ENCODE assay signal across 8 mouse cellular contexts in genomic region chr8:120634329-120634839, GRCm38 (mm10). TPM values are rescaled to one million over a fixed set of nuclear protein-coding genes. Genes with fewer than 3 reads are reported as not detected.
DNase-seq lines count a peak whose midpoint lies in the region; ATAC-seq and TF ChIP-seq lines count a peak whose summit lies in the region.

No protein-coding gene starts in this region.

- H3K9me3 ChIP-seq in intestine, embryonic 16.5 days (ENCODE audit: control insufficient read depth, low read length): 0 out of 2 replicates have a peak, but pooled peaks cover 4% of the 10 kb centered on the region
- H3K9me3 ChIP-seq in liver, embryonic 11.5 days (ENCODE audit: control insufficient read depth, low read length): peaks cover 2% of the 10 kb centered on the region; the same call in 1 of the 2 replicates
- no peaks in the 10 kb centered on the region for H3K9me3 ChIP-seq in stomach, embryonic 15.5 days

- intact Hi-C loops in left cerebral cortex, adult 2 months (cut with DNase I): no loop called here
- intact Hi-C loops in left cerebral cortex, postnatal 4 days (cut with DNase I): no loop called here

- peak overlapping the region; percentile 100 for H3K4me2 ChIP-seq in intestine, embryonic 16.5 days (ENCODE audit: low read depth, low read length)
- peak overlapping the region; percentile 99 for H3K4me2 ChIP-seq in liver, embryonic 11.5 days
- H3K4me2 ChIP-seq in myocyte (ENCODE audit: low read depth): peak overlapping the region; percentile 81
- H3K4me2 ChIP-seq in stomach, embryonic 15.5 days: peak overlapping the region; percentile 98

- H3K79me2 ChIP-seq in myocyte (ENCODE audit: control insufficient read depth, insufficient read depth): no peaks in the 10 kb centered on the region

- H3K9ac ChIP-seq in intestine, embryonic 16.5 days (ENCODE audit: low read depth, low read length): peak overlapping the region; percentile 72
- peak overlapping the region; percentile 50 for H3K9ac ChIP-seq in liver, embryonic 11.5 days (ENCODE audit: low read depth, low read length)
- H3K9ac ChIP-seq in stomach, embryonic 15.5 days: peak overlapping the region; percentile 47

- peaks cover 5% of the 10 kb centered on the region; the same call in 1 of the 2 replicates for H3K27me3 ChIP-seq in intestine, embryonic 16.5 days (replicated peaks; ENCODE audit: control insufficient read depth, insufficient read depth, low read length)
- H3K27me3 ChIP-seq in liver, embryonic 11.5 days (replicated peaks; ENCODE audit: control insufficient read depth, insufficient read depth, low read length): peaks cover 49% of the 10 kb centered on the region
- H3K27me3 ChIP-seq in myocyte (ENCODE audit: control insufficient read depth, insufficient read depth, insufficient read length): no peaks in the 10 kb centered on the region
- H3K27me3 ChIP-seq in stomach, embryonic 15.5 days (replicated peaks): 0 out of 2 replicates have a peak, but pooled peaks cover 2% of the 10 kb centered on the region

- peak; percentile 39 for TF ChIP-seq POLR2A in myocyte (IDR thresholded peaks at IDR 0.05; ENCODE audit: insufficient read length, low read depth)

- peak overlapping the region; percentile 44; the same call in 1 of the 2 replicates for H3K27ac ChIP-seq in left cerebral cortex, adult 2 months
- no peak overlapping the region for H3K27ac ChIP-seq in intestine, embryonic 16.5 days (ENCODE audit: low read length)
- H3K27ac ChIP-seq in liver, embryonic 11.5 days (ENCODE audit: low read depth, low read length): no peak overlapping the region
- H3K27ac ChIP-seq in stomach, embryonic 15.5 days: no peak overlapping the region

- peak; percentile 82 for ATAC-seq in intestine, embryonic 16.5 days
- peak; percentile 73 for ATAC-seq in liver, embryonic 11.5 days (replicated peaks; ENCODE audit: low FRiP score)
- peak; percentile 76 for ATAC-seq in stomach, embryonic 15.5 days (ENCODE audit: insufficient read depth, low FRiP score, low read depth)

- no peak for TF ChIP-seq CTCF in left cerebral cortex, adult 2 months (IDR thresholded peaks at IDR 0.05)

- DNase-seq in left cerebral cortex, adult 2 months (ENCODE audit: extremely low spot score in 1 of 2, low spot score in 2 of 2): peak; percentile 45 to 54
- no peak for DNase-seq in left cerebral cortex, postnatal 4 days
- peak; percentile 34 to 46 for DNase-seq in cerebellum, postnatal 14 days
- DNase-seq in gastrocnemius, postnatal 4 days (ENCODE audit: low spot score in 2 of 2): peak; percentile 43 to 44
- DNase-seq in liver, embryonic 11.5 days (ENCODE audit: low spot score): peak; percentile 63

- H3K36me3 ChIP-seq in intestine, embryonic 16.5 days (ENCODE audit: control insufficient read depth, insufficient read depth, low read length): no peaks in the 10 kb centered on the region
- H3K36me3 ChIP-seq in liver, embryonic 11.5 days (ENCODE audit: control insufficient read depth, insufficient read depth, low read length): no peaks in the 10 kb centered on the region
- no peaks in the 10 kb centered on the region for H3K36me3 ChIP-seq in myocyte (ENCODE audit: control insufficient read depth, insufficient read depth)
- H3K36me3 ChIP-seq in stomach, embryonic 15.5 days: no peaks in the 10 kb centered on the region

- WGBS in intestine, embryonic 16.5 days: under 1% methylated on average over 37 of the region's 42 CpGs
- WGBS in liver, embryonic 11.5 days: under 1% methylated on average over 41 of the region's 42 CpGs
- under 1% methylated on average over 41 of the region's 42 CpGs for WGBS in stomach, embryonic 15.5 days

- H3ac ChIP-seq in myocyte (ENCODE audit: control insufficient read depth, insufficient read length): no peak overlapping the region

- peaks cover 8% of the 10 kb centered on the region for H3K4me1 ChIP-seq in intestine, embryonic 16.5 days (ENCODE audit: control insufficient read depth, insufficient read depth, low read length)
- H3K4me1 ChIP-seq in liver, embryonic 11.5 days (replicated peaks; ENCODE audit: control insufficient read depth, insufficient read depth, low read length): peaks cover 8% of the 10 kb centered on the region
- H3K4me1 ChIP-seq in stomach, embryonic 15.5 days: peaks cover 7% of the 10 kb centered on the region

- H3K4me3 ChIP-seq in left cerebral cortex, adult 2 months: peak overlapping the region; percentile 64
- peak overlapping the region; percentile 71 for H3K4me3 ChIP-seq in intestine, embryonic 16.5 days (ENCODE audit: low read length)
- H3K4me3 ChIP-seq in liver, embryonic 11.5 days (ENCODE audit: low read depth, low read length): peak overlapping the region; percentile 56
- peak overlapping the region; percentile 5 for H3K4me3 ChIP-seq in myocyte
- H3K4me3 ChIP-seq in stomach, embryonic 15.5 days (replicated peaks): peak overlapping the region; percentile 58

TF ChIP-seq in myocyte, 11 proteins besides CTCF, POLR2A, EP300 and RAD21:
- TF ChIP-seq MAX (IDR thresholded peaks at IDR 0.05; ENCODE audit: low read depth) (no peak), USF1 (IDR thresholded peaks at IDR 0.05; ENCODE audit: low read depth) (peak; percentile 52), POLR2AphosphoS2 (IDR thresholded peaks at IDR 0.05; ENCODE audit: insufficient read length, low read depth) (no peak), MYOD1 (IDR thresholded peaks at IDR 0.05; ENCODE audit: control insufficient read depth in 1 of 3, insufficient read length in 2 of 3, low read depth in 2 of 3) (peak in 1 of 3 experiments; percentile 12), SRF (IDR thresholded peaks at IDR 0.05; ENCODE audit: control insufficient read depth, insufficient read length, low read depth) (no peak), REST (IDR thresholded peaks at IDR 0.05; ENCODE audit: insufficient read depth, insufficient read length) (no peak), E2F4 (IDR thresholded peaks at IDR 0.05; ENCODE audit: insufficient read depth) (no peak), TCF3 (IDR thresholded peaks at IDR 0.05; ENCODE audit: insufficient read length, low read depth) (no peak), TCF12 (IDR thresholded peaks at IDR 0.05; ENCODE audit: insufficient read depth, poor library complexity, severe bottlenecking) (no peak)

RNA-seq across cellular contexts. Expression of gene 1190005I06Rik, which starts 13.0 kb away (rescaled TPM):
- total RNA-seq in left cerebral cortex, adult 2 months (2021): 10 to 100 TPM; 11.3 to 11.5 TPM
- total RNA-seq in left cerebral cortex, postnatal 4 days (2021): 10 to 100 TPM in 1 of 2 experiments, 1 to 10 TPM in 1; 6.2 to 10.3 TPM
- total RNA-seq in gastrocnemius, postnatal 4 days (2021): 1 to 10 TPM; 1.4 to 3.1 TPM
- 1.8 and 1.9 TPM in 2 replicates for polyA plus RNA-seq in intestine, embryonic 16.5 days (2015; fragmentation: Nextera tagmentation; extraction: Ambion mirVana)
- polyA plus RNA-seq in liver, embryonic 11.5 days (2014; fragmentation: Nextera tagmentation; extraction: Ambion mirVana): 1.6 and 4.1 TPM in 2 replicates
- polyA plus RNA-seq in myocyte (2012; fragmentation: generic; extraction: Trizol): 4.9 TPM
- 2.4 and 3.8 TPM in 2 replicates for polyA plus RNA-seq in stomach, embryonic 15.5 days (2015; fragmentation: Nextera tagmentation; extraction: Ambion mirVana)

RNA-seq across cellular contexts. Expression of gene Gm27021, which starts 33.5 kb away (rescaled TPM):
- 1 to 10 TPM in 1 of 2 experiments, not detected in 1; 1.5 TPM for total RNA-seq in left cerebral cortex, adult 2 months (2021)
- 1 to 10 TPM in 1 of 2 experiments, under 1 TPM in 1; 0.66 to 1.6 TPM for total RNA-seq in left cerebral cortex, postnatal 4 days (2021)
- not detected for total RNA-seq in gastrocnemius, postnatal 4 days (2021)
- polyA plus RNA-seq in intestine, embryonic 16.5 days (2015; fragmentation: Nextera tagmentation; extraction: Ambion mirVana): 1.5 TPM in 2 replicates
- 0.69 and 2.4 TPM in 2 replicates for polyA plus RNA-seq in liver, embryonic 11.5 days (2014; fragmentation: Nextera tagmentation; extraction: Ambion mirVana)
- 1.9 TPM for polyA plus RNA-seq in myocyte (2012; fragmentation: generic; extraction: Trizol)
- 2.0 and 3.0 TPM in 2 replicates for polyA plus RNA-seq in stomach, embryonic 15.5 days (2015; fragmentation: Nextera tagmentation; extraction: Ambion mirVana)

RNA-seq across cellular contexts. Expression of gene Cox4i1, which starts 33.6 kb away (rescaled TPM):
- 1,000 to 10,000 TPM; 1,050 to 1,086 TPM for total RNA-seq in left cerebral cortex, adult 2 months (2021)
- 100 to 1,000 TPM; 723 to 731 TPM for total RNA-seq in left cerebral cortex, postnatal 4 days (2021)
- total RNA-seq in gastrocnemius, postnatal 4 days (2021): 1,000 to 10,000 TPM; 1,319 to 1,394 TPM
- polyA plus RNA-seq in intestine, embryonic 16.5 days (2015; fragmentation: Nextera tagmentation; extraction: Ambion mirVana): 1,710 and 1,737 TPM in 2 replicates
- polyA plus RNA-seq in liver, embryonic 11.5 days (2014; fragmentation: Nextera tagmentation; extraction: Ambion mirVana): 1,052 and 1,118 TPM in 2 replicates
- 1,903 TPM for polyA plus RNA-seq in myocyte (2012; fragmentation: generic; extraction: Trizol)
- 1,112 and 1,167 TPM in 2 replicates for polyA plus RNA-seq in stomach, embryonic 15.5 days (2015; fragmentation: Nextera tagmentation; extraction: Ambion mirVana)

RNA-seq across cellular contexts. Expression of gene Emc8, which starts 34.0 kb away (rescaled TPM):
- 10 to 100 TPM; 68.1 to 81.2 TPM for total RNA-seq in left cerebral cortex, adult 2 months (2021)
- total RNA-seq in left cerebral cortex, postnatal 4 days (2021): 10 to 100 TPM; 68.7 to 69.7 TPM
- total RNA-seq in gastrocnemius, postnatal 4 days (2021): 10 to 100 TPM; 60.8 to 84.2 TPM
- polyA plus RNA-seq in intestine, embryonic 16.5 days (2015; fragmentation: Nextera tagmentation; extraction: Ambion mirVana): 214 and 235 TPM in 2 replicates
- 265 and 295 TPM in 2 replicates for polyA plus RNA-seq in liver, embryonic 11.5 days (2014; fragmentation: Nextera tagmentation; extraction: Ambion mirVana)
- 122 TPM for polyA plus RNA-seq in myocyte (2012; fragmentation: generic; extraction: Trizol)
- polyA plus RNA-seq in stomach, embryonic 15.5 days (2015; fragmentation: Nextera tagmentation; extraction: Ambion mirVana): 208 and 227 TPM in 2 replicates

RNA-seq across cellular contexts. Expression of gene Gins2, which starts 45.3 kb away (rescaled TPM):
- 1 to 10 TPM; 1.0 to 2.9 TPM for total RNA-seq in left cerebral cortex, adult 2 months (2021)
- 1 to 10 TPM; 4.8 to 5.7 TPM for total RNA-seq in left cerebral cortex, postnatal 4 days (2021)
- total RNA-seq in gastrocnemius, postnatal 4 days (2021): 10 to 100 TPM; 22.5 to 26.3 TPM
- 75.1 and 87.5 TPM in 2 replicates for polyA plus RNA-seq in intestine, embryonic 16.5 days (2015; fragmentation: Nextera tagmentation; extraction: Ambion mirVana)
- 125 and 127 TPM in 2 replicates for polyA plus RNA-seq in liver, embryonic 11.5 days (2014; fragmentation: Nextera tagmentation; extraction: Ambion mirVana)
- polyA plus RNA-seq in myocyte (2012; fragmentation: generic; extraction: Trizol): 11.2 TPM
- 88.1 and 94.7 TPM in 2 replicates for polyA plus RNA-seq in stomach, embryonic 15.5 days (2015; fragmentation: Nextera tagmentation; extraction: Ambion mirVana)

Comparison
In these comparisons a context has a peak if more than half of its experiments do, and no peak if none do; other contexts are left out.
1. H3K4me3 ChIP-seq: peak in every context shown above with its lines; median percentile 71 in intestine, embryonic 16.5 days; 64 in left cerebral cortex, adult 2 months; 58 in stomach, embryonic 15.5 days; 56 in liver, embryonic 11.5 days; 5 in myocyte.